Mouse (Mus musculus) adrenal gland, postnatal 36 days (tissue): ENCODE data around the gene Slc17a7. TPM values are rescaled to one million over a fixed set of nuclear protein-coding genes. Genes with fewer than 3 reads are reported as not detected.
"Not testable (repeated sequence)": the region's sequence is repeated elsewhere in the genome, so short reads cannot be mapped to it uniquely, and the experiment has no call there.

Experiments used
- DNase-seq, 2 experiments: peaks; one replicate each; pipeline ENCODE4 v3.0.0; 2021; ENCODE audit warnings: mixed read lengths in 1 of 2
- total RNA-seq, 2 experiments: library from RNA; stranded (reverse); gene quantifications; 2 replicates each; pipeline ENCODE4 v1.2.3; 2021

Slc17a7 gene
- total RNA-seq, 2 experiments from 2014 or later = 0.17 TPM; not detected in 1

- DNase-seq = peak; percentile 46 to 53
These were observed 8.7 kb upstream of the Slc17a7 start for GRCm38 (mm10) chr7:45154993-45155514.

GRCm38 (mm10) chr7:45155590-45155989 is 8.2 kb upstream of the Slc17a7 start:
- DNase-seq = no peak

- DNase-seq = no peak
These were observed 7.5 kb upstream of the Slc17a7 start for GRCm38 (mm10) chr7:45156206-45156605.

- no peak for DNase-seq
These were observed 6.3 kb upstream of the Slc17a7 start for GRCm38 (mm10) chr7:45157459-45157858.

- no peak for DNase-seq
These were observed 4.8 kb upstream of the Slc17a7 start for GRCm38 (mm10) chr7:45158991-45159390.

- DNase-seq = no peak
These were observed 3.4 kb upstream of the Slc17a7 start for GRCm38 (mm10) chr7:45160316-45160800.

- DNase-seq = no peak
These were observed 2.9 kb upstream of the Slc17a7 start for GRCm38 (mm10) chr7:45160866-45161265.

GRCm38 (mm10) chr7:45161612-45162473 is 1.9 kb upstream of the Slc17a7 start:
- peak; percentile 88 to 93 for DNase-seq

GRCm38 (mm10) chr7:45162551-45162950 is 1.2 kb upstream of the Slc17a7 start:
- no peak for DNase-seq

GRCm38 (mm10) chr7:45162996-45163615 is 643 bp upstream of the Slc17a7 start:
- no peak for DNase-seq

GRCm38 (mm10) chr7:45164833-45165232 is 1.1 kb downstream of the Slc17a7 start:
- no peak for DNase-seq

- DNase-seq = no peak
These were observed 2.0 kb downstream of the Slc17a7 start for GRCm38 (mm10) chr7:45165701-45166100.

GRCm38 (mm10) chr7:45166950-45167401 is 3.2 kb downstream of the Slc17a7 start:
- no peak for DNase-seq

- DNase-seq = no peak
These were observed 4.2 kb downstream of the Slc17a7 start for GRCm38 (mm10) chr7:45167761-45168445.

- DNase-seq = no peak
These were observed 4.9 kb downstream of the Slc17a7 start for GRCm38 (mm10) chr7:45168656-45169055.

GRCm38 (mm10) chr7:45169495-45169894 is 5.7 kb downstream of the Slc17a7 start:
- peak in 1 of 2 experiments; percentile 26 for DNase-seq

- peak in 1 of 2 experiments; percentile 25 for DNase-seq
These were observed 9.2 kb downstream of the Slc17a7 start for GRCm38 (mm10) chr7:45172974-45173373.

GRCm38 (mm10) chr7:45173772-45174171 is 10.0 kb downstream of the Slc17a7 start:
- not testable (repeated sequence) for DNase-seq

- no peak for DNase-seq
These were observed 11.0 kb downstream of the Slc17a7 start for GRCm38 (mm10) chr7:45174567-45175280.

GRCm38 (mm10) chr7:45175398-45175797 is 11.6 kb downstream of the Slc17a7 start:
- no peak for DNase-seq

- no peak for DNase-seq
These were observed 12.2 kb downstream of the Slc17a7 start for GRCm38 (mm10) chr7:45175929-45176328.

GRCm38 (mm10) chr7:45176356-45176755 is 12.6 kb downstream of the Slc17a7 start:
- DNase-seq = no peak
